Mouse (Mus musculus) subcutaneous adipose tissue, adult 2 months (tissue): ENCODE data around the gene Ric3. TPM values are rescaled to one million over a fixed set of nuclear protein-coding genes. Genes with fewer than 3 reads are reported as not detected.

Source experiments
- polyA plus RNA-seq: library from polyadenylated mRNA; depleted of rRNA; stranded (reverse); fragments of >200 nt; gene quantifications from 2 replicates; pipeline ENCODE4 v1.2.3, GENCODE M21; 2012; ENCODE audit warnings: low replicate concordance; rRNA removed

Ric3 gene
- polyA plus RNA-seq: 0.82 and 3.7 TPM in 2 replicates

GRCm38 (mm10) chr7:109083113-109083812, at the start of gene Ric3:
Ric3 (minus strand) TSS chr7:109083331.

Other genes starting within 250 kb of the Ric3 start
- gene Olfr516, start 232.8 kb downstream of the Ric3 start, polyA plus RNA-seq: not detected in 2 replicates
- gene Olfr517, start 211.0 kb downstream of the Ric3 start, polyA plus RNA-seq: not detected in 2 replicates
- not detected in 2 replicates for gene Olfr518, start 198.3 kb downstream of the Ric3 start, polyA plus RNA-seq
- not detected in 2 replicates for gene Olfr519, start 188.9 kb downstream of the Ric3 start, polyA plus RNA-seq
- gene Nlrp10, start 153.2 kb downstream of the Ric3 start, polyA plus RNA-seq: 0.37 and 0.43 TPM in 2 replicates
- gene Eif3f, start 148.9 kb downstream of the Ric3 start, polyA plus RNA-seq: 89.9 and 146 TPM in 2 replicates
- 0.29 and 4.1 TPM in 2 replicates for gene Tub, start 133.0 kb downstream of the Ric3 start, polyA plus RNA-seq
- gene Lmo1, start 91.9 kb upstream of the Ric3 start, polyA plus RNA-seq: 19.8 and 48.9 TPM in 2 replicates